Mouse (Mus musculus): ENCODE results near the gene Cradd. TPM values are rescaled to one million over a fixed set of nuclear protein-coding genes. Genes with fewer than 3 reads are reported as not detected.

Cradd gene
- polyA plus RNA-seq, 1 experiment = 16.7 TPM

GRCm38 (mm10) chr10:95210664-95211372 is 113.1 kb downstream of the Cradd start:
- H3K36me3 ChIP-seq (ENCODE audit: control insufficient read depth, insufficient read depth, low read length) = no peaks in the 10 kb centered on the region
- H3K27me3 ChIP-seq (ENCODE audit: control insufficient read depth, insufficient read depth, low read length) = no peaks in the 10 kb centered on the region
- no peak overlapping the region for H3K4me3 ChIP-seq (ENCODE audit: low read depth, low read length)
- TF ChIP-seq POLR2A (IDR thresholded peaks at IDR 0.05; ENCODE audit: low read depth, low read length) (no peak), CTCF (IDR thresholded peaks at IDR 0.05; ENCODE audit: extremely low read depth, insufficient read length, insufficient replicate concordance, low read depth, low read length) (no peak)
- H3K4me1 ChIP-seq (ENCODE audit: control insufficient read depth, insufficient read depth, insufficient read length, low read length) = no peaks in the 10 kb centered on the region
- WGBS = 87% methylated on average over 7 of the region's 7 CpGs
- no peak overlapping the region for H3K27ac ChIP-seq (ENCODE audit: insufficient read depth, low read depth, low read length)

GRCm38 (mm10) chr10:95210167-95210566 is 113.8 kb downstream of the Cradd start:
- Histone ChIP-seq H3K4me1 (ENCODE audit: control insufficient read depth, insufficient read depth, insufficient read length, low read length) (no peaks in the 10 kb centered on the region), H3K4me3 (ENCODE audit: low read depth, low read length) (no peak overlapping the region), H3K27me3 (ENCODE audit: control insufficient read depth, insufficient read depth, low read length) (no peaks in the 10 kb centered on the region), H3K27ac (ENCODE audit: insufficient read depth, low read depth, low read length) (no peak overlapping the region), H3K36me3 (ENCODE audit: control insufficient read depth, insufficient read depth, low read length) (no peaks in the 10 kb centered on the region)
- WGBS = 89% methylated on average over 4 of the region's 4 CpGs
- TF ChIP-seq CTCF (IDR thresholded peaks at IDR 0.05; ENCODE audit: extremely low read depth, insufficient read length, insufficient replicate concordance, low read depth, low read length) (no peak), POLR2A (IDR thresholded peaks at IDR 0.05; ENCODE audit: low read depth, low read length) (no peak)

DNA sequence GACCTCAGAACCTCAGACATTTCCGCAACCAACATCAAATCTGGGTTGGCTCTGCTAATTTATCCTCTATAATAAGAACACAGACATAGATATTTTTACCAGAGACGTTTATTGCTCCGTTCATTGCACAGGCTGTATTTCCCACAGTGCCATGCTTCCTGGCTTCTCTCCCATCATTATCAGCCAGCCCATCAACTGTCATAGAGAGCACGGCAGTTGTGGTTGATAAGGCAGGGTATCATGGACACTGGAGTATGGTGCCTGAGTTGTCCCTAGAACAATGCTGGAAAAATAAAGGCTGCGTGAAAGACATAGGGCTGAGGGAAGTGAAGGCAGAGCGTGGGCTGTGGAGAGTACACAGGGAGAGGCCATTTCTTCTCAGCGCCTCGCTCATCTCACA is 116.5 kb downstream of the Cradd start:
- no peak overlapping the region for H3K4me3 ChIP-seq (ENCODE audit: low read depth, low read length)
- 90% methylated on average over 8 of the region's 8 CpGs for WGBS

GRCm38 (mm10) chr10:95201514-95201913 is 122.4 kb downstream of the Cradd start:
- Histone ChIP-seq H3K27ac (ENCODE audit: insufficient read depth, low read depth, low read length) (no peak overlapping the region), H3K27me3 (ENCODE audit: control insufficient read depth, insufficient read depth, low read length) (no peaks in the 10 kb centered on the region), H3K36me3 (ENCODE audit: control insufficient read depth, insufficient read depth, low read length) (no peaks in the 10 kb centered on the region), H3K4me3 (ENCODE audit: low read depth, low read length) (no peak overlapping the region), H3K4me1 (ENCODE audit: control insufficient read depth, insufficient read depth, insufficient read length, low read length) (peaks cover 4% of the 10 kb centered on the region; the same call in 1 of the 2 replicates)
- 93% methylated on average over 8 of the region's 8 CpGs for WGBS
- no peak for TF ChIP-seq CTCF (IDR thresholded peaks at IDR 0.05; ENCODE audit: extremely low read depth, insufficient read length, insufficient replicate concordance, low read depth, low read length)

More for the DNA sequence above, 116.5 kb downstream of the Cradd start:
- TF ChIP-seq CTCF (IDR thresholded peaks at IDR 0.05; ENCODE audit: extremely low read depth, insufficient read length, insufficient replicate concordance, low read depth, low read length) (no peak), POLR2A (IDR thresholded peaks at IDR 0.05; ENCODE audit: low read depth, low read length) (no peak)
- Histone ChIP-seq H3K27ac (ENCODE audit: insufficient read depth, low read depth, low read length) (no peak overlapping the region), H3K36me3 (ENCODE audit: control insufficient read depth, insufficient read depth, low read length) (no peaks in the 10 kb centered on the region), H3K27me3 (ENCODE audit: control insufficient read depth, insufficient read depth, low read length) (no peaks in the 10 kb centered on the region), H3K4me1 (ENCODE audit: control insufficient read depth, insufficient read depth, insufficient read length, low read length) (no peaks in the 10 kb centered on the region)

- TF ChIP-seq POLR2A (IDR thresholded peaks at IDR 0.05; ENCODE audit: low read depth, low read length) = no peak
- TF ChIP-seq CTCF (IDR thresholded peaks at IDR 0.05; ENCODE audit: extremely low read depth, insufficient read length, insufficient replicate concordance, low read depth, low read length) = no peak
- H3K36me3 ChIP-seq (ENCODE audit: control insufficient read depth, insufficient read depth, low read length) = no peaks in the 10 kb centered on the region
- H3K27me3 ChIP-seq (ENCODE audit: control insufficient read depth, insufficient read depth, low read length) = no peaks in the 10 kb centered on the region
- H3K4me3 ChIP-seq (ENCODE audit: low read depth, low read length) = no peak overlapping the region
- no peak overlapping the region for H3K27ac ChIP-seq (ENCODE audit: insufficient read depth, low read depth, low read length)
- H3K4me1 ChIP-seq (ENCODE audit: control insufficient read depth, insufficient read depth, insufficient read length, low read length) = peaks cover 6% of the 10 kb centered on the region; the same call in 1 of the 2 replicates
- 81% methylated on average over 7 of the region's 7 CpGs for WGBS
Measured at GRCm38 (mm10) chr10:95200323-95200722, 123.6 kb downstream of the Cradd start.

GRCm38 (mm10) chr10:95199541-95200269 is 124.2 kb downstream of the Cradd start:
- no peaks in the 10 kb centered on the region for H3K36me3 ChIP-seq (ENCODE audit: control insufficient read depth, insufficient read depth, low read length)
- peaks cover 6% of the 10 kb centered on the region; the same call in 1 of the 2 replicates for H3K4me1 ChIP-seq (ENCODE audit: control insufficient read depth, insufficient read depth, insufficient read length, low read length)
- H3K4me3 ChIP-seq (ENCODE audit: low read depth, low read length) = no peak overlapping the region
- TF ChIP-seq POLR2A (IDR thresholded peaks at IDR 0.05; ENCODE audit: low read depth, low read length) = no peak
- WGBS = 76% methylated on average over 11 of the region's 11 CpGs
- H3K27me3 ChIP-seq (ENCODE audit: control insufficient read depth, insufficient read depth, low read length) = no peaks in the 10 kb centered on the region
- H3K27ac ChIP-seq (ENCODE audit: insufficient read depth, low read depth, low read length) = no peak overlapping the region

GRCm38 (mm10) chr10:95197377-95197776 is 126.6 kb downstream of the Cradd start:
- Histone ChIP-seq H3K27me3 (ENCODE audit: control insufficient read depth, insufficient read depth, low read length) (no peaks in the 10 kb centered on the region), H3K4me3 (ENCODE audit: low read depth, low read length) (no peak overlapping the region), H3K36me3 (ENCODE audit: control insufficient read depth, insufficient read depth, low read length) (no peaks in the 10 kb centered on the region), H3K27ac (ENCODE audit: insufficient read depth, low read depth, low read length) (no peak overlapping the region), H3K4me1 (ENCODE audit: control insufficient read depth, insufficient read depth, insufficient read length, low read length) (peaks cover 22% of the 10 kb centered on the region)
- TF ChIP-seq CTCF (IDR thresholded peaks at IDR 0.05; ENCODE audit: extremely low read depth, insufficient read length, insufficient replicate concordance, low read depth, low read length) = no peak
- TF ChIP-seq POLR2A (IDR thresholded peaks at IDR 0.05; ENCODE audit: low read depth, low read length) = no peak
- WGBS = 87% methylated on average over 8 of the region's 8 CpGs

Data from small intestine, adult 2 months (tissue).